Mouse (Mus musculus) CH12.LX (cell line): ENCODE measurements at regions not wholly inside any gene's neighbourhood (a gene's known extent, or its start where the extent isn't known, plus 50 kb on each side); places are given as distances from the start of the nearest gene placed in this dataset.
A peak's percentile ranks its signal among the peaks of the same experiment; 100 is the strongest.

Experiments used
- DNase-seq: peaks from one replicate; pipeline ENCODE4 v3.0.0-alpha.2; 2013; ENCODE audit errors: extremely low read depth
- H3K27ac ChIP-seq: 2 replicates; pipeline ENCODE4 v1.5.1; 2012; ENCODE audit warnings: low read depth, mild to moderate bottlenecking, control low read depth, moderate library complexity; ENCODE audit not compliant: insufficient read depth
- H3K27me3 ChIP-seq: replicated peaks from 2 replicates; pipeline ENCODE3; 2012; ENCODE audit warnings: inconsistent platforms
- H3K36me3 ChIP-seq, 2 experiments: replicated peaks in 1 of 2; 2 replicates each; pipeline versions ENCODE3 to v1.6.1; 2012; ENCODE audit warnings: inconsistent platforms in 1 of 2, low read length in 1 of 2, mild to moderate bottlenecking in 1 of 2, mixed read lengths in 1 of 2, moderate library complexity in 1 of 2; ENCODE audit not compliant: control insufficient read depth in 1 of 2, insufficient read depth in 1 of 2
- H3K4me1 ChIP-seq, 2 experiments: 2 replicates each; pipeline ENCODE4 v1.6.1; 2012; ENCODE audit warnings: inconsistent platforms in 1 of 2, moderate library complexity in 1 of 2; ENCODE audit not compliant: insufficient read depth in 2 of 2, control insufficient read depth in 1 of 2
- H3K4me2 ChIP-seq: 2 replicates; pipeline ENCODE4 v1.6.1; 2012; ENCODE audit warnings: low read depth, mild to moderate bottlenecking, control low read depth; ENCODE audit not compliant: poor library complexity, insufficient read depth, severe bottlenecking
- H3K4me3 ChIP-seq, 3 experiments: fragments of 150-350 bp in 1 of 3; sonication (generic) in 1 of 3; replicated peaks in 1 of 3; 2 replicates each; pipeline versions ENCODE3 to v1.5.1; 2011 to 2012; ENCODE audit warnings: low read depth in 2 of 3, low read length in 2 of 3, mild to moderate bottlenecking in 2 of 3, moderate library complexity in 2 of 3, control low read depth in 1 of 3, improper control_type of control experiment in 1 of 3, inconsistent platforms in 1 of 3, mixed read lengths in 1 of 3; ENCODE audit not compliant: poor library complexity in 1 of 3
- H3K79me2 ChIP-seq: replicated peaks from 2 replicates; pipeline ENCODE4 v1.6.1; 2012; ENCODE audit warnings: mild to moderate bottlenecking, moderate library complexity; ENCODE audit not compliant: control insufficient read depth, poor library complexity, insufficient read depth, severe bottlenecking; ENCODE audit errors: extremely low read depth
- H3K9ac ChIP-seq: 2 replicates; pipeline ENCODE4 v1.6.1; 2012; ENCODE audit warnings: low read depth, mild to moderate bottlenecking, control low read depth, moderate library complexity; ENCODE audit not compliant: insufficient read depth
- H3K9me3 ChIP-seq: replicated peaks from 2 replicates; pipeline ENCODE3; 2012; ENCODE audit warnings: low read length, inconsistent platforms, mixed read lengths
- BHLHE40 ChIP-seq: IDR thresholded peaks from 2 replicates; pipeline ENCODE4 v1.6.1; 2011; ENCODE audit warnings: mild to moderate bottlenecking, low read depth, low read length, improper control_type of control experiment
- CHD1 ChIP-seq: IDR thresholded peaks from 2 replicates; pipeline ENCODE4 v1.6.1; 2012; ENCODE audit warnings: low read depth, low read length, improper control_type of control experiment, inconsistent platforms
- CTCF ChIP-seq, 2 experiments: IDR thresholded peaks in 1 of 2; conservative IDR thresholded peaks in 1 of 2; 2 replicates each; pipeline ENCODE4 v1.5.1; 2011 to 2012; ENCODE audit warnings: low read depth in 2 of 2, low read length in 2 of 2, improper control_type of control experiment in 1 of 2, inconsistent platforms in 1 of 2, mild to moderate bottlenecking in 1 of 2, moderate library complexity in 1 of 2
- E2F4 ChIP-seq: IDR thresholded peaks from 2 replicates; pipeline ENCODE4 v1.6.1; 2011; ENCODE audit warnings: low read depth, low read length, improper control_type of control experiment; ENCODE audit not compliant: insufficient replicate concordance
- EP300 ChIP-seq: IDR thresholded peaks from 2 replicates; pipeline ENCODE4 v1.6.1; 2011; ENCODE audit warnings: low read length, improper control_type of control experiment
- ETS1 ChIP-seq: conservative IDR thresholded peaks from 2 replicates; pipeline ENCODE4 v1.6.1; 2012; ENCODE audit warnings: low read depth, mild to moderate bottlenecking, inconsistent platforms, low read length, improper control_type of control experiment, moderate library complexity
- HCFC1 ChIP-seq: IDR thresholded peaks from 2 replicates; pipeline ENCODE4 v1.6.1; 2012; ENCODE audit warnings: low read depth, mild to moderate bottlenecking, inconsistent platforms, low read length, improper control_type of control experiment
- IRF4 ChIP-seq: IDR thresholded peaks from 2 replicates; pipeline ENCODE4 v1.6.1; 2014; ENCODE audit warnings: low read depth, mild to moderate bottlenecking, inconsistent platforms, low read length, improper control_type of control experiment
- JUN ChIP-seq: IDR thresholded peaks from 2 replicates; pipeline ENCODE4 v1.6.1; 2011; ENCODE audit warnings: low read depth, mild to moderate bottlenecking, low read length, improper control_type of control experiment, moderate library complexity; ENCODE audit not compliant: insufficient read depth
- KAT2A ChIP-seq: IDR thresholded peaks from 2 replicates; pipeline ENCODE4 v1.6.1; 2012; ENCODE audit warnings: low read length, improper control_type of control experiment, inconsistent platforms; ENCODE audit not compliant: insufficient replicate concordance
- MAFK ChIP-seq: IDR thresholded peaks from 2 replicates; pipeline ENCODE4 v1.6.1; 2011; ENCODE audit warnings: low read length, improper control_type of control experiment; ENCODE audit not compliant: insufficient replicate concordance
- MAX ChIP-seq: IDR thresholded peaks from 2 replicates; pipeline ENCODE4 v1.6.1; 2011; ENCODE audit warnings: low read length, improper control_type of control experiment
- MAZ ChIP-seq: IDR thresholded peaks from 2 replicates; pipeline ENCODE4 v1.6.1; 2012; ENCODE audit warnings: low read depth, mild to moderate bottlenecking, inconsistent platforms, low read length, improper control_type of control experiment, moderate library complexity
- MXI1 ChIP-seq: IDR thresholded peaks from 2 replicates; pipeline ENCODE4 v1.6.1; 2011; ENCODE audit warnings: mild to moderate bottlenecking, low read depth, low read length, improper control_type of control experiment
- MYC ChIP-seq: IDR thresholded peaks from 2 replicates; pipeline ENCODE4 v1.6.1; 2011; ENCODE audit warnings: low read depth, mild to moderate bottlenecking, improper control_type of control experiment, low read length
- NELFE ChIP-seq: IDR thresholded peaks from 2 replicates; pipeline ENCODE4 v1.6.1; 2011; ENCODE audit warnings: low read depth, low read length, improper control_type of control experiment
- PAX5 ChIP-seq: IDR thresholded peaks from 2 replicates; pipeline ENCODE4 v1.6.1; 2012; ENCODE audit warnings: low read length, inconsistent platforms, mixed read lengths
- POLR2A ChIP-seq: IDR thresholded peaks from 2 replicates; pipeline ENCODE4 v1.6.1; 2011; ENCODE audit warnings: low read depth, mild to moderate bottlenecking, improper control_type of control experiment, low read length
- POLR2AphosphoS2 ChIP-seq: IDR thresholded peaks from 2 replicates; pipeline ENCODE4 v1.6.1; 2011; ENCODE audit warnings: low read depth, low read length, improper control_type of control experiment
- RAD21 ChIP-seq: IDR thresholded peaks from 2 replicates; pipeline ENCODE4 v1.6.1; 2011; ENCODE audit warnings: low read depth, mild to moderate bottlenecking, low read length, improper control_type of control experiment, moderate library complexity
- SIN3A ChIP-seq: IDR thresholded peaks from 2 replicates; pipeline ENCODE4 v1.6.1; 2012; ENCODE audit warnings: low read length, improper control_type of control experiment, inconsistent platforms
- SMC3 ChIP-seq: IDR thresholded peaks from 2 replicates; pipeline ENCODE4 v1.6.1; 2011; ENCODE audit warnings: low read depth, low read length, improper control_type of control experiment
- TBP ChIP-seq: conservative IDR thresholded peaks from 2 replicates; pipeline ENCODE4 v1.6.1; 2011; ENCODE audit warnings: low read depth, low read length, improper control_type of control experiment
- TCF12 ChIP-seq: IDR thresholded peaks from 2 replicates; pipeline ENCODE4 v1.6.1; 2014; ENCODE audit warnings: low read depth, mild to moderate bottlenecking, inconsistent platforms, low read length, improper control_type of control experiment
- USF2 ChIP-seq: conservative IDR thresholded peaks from 2 replicates; pipeline ENCODE4 v1.6.1; 2011; ENCODE audit warnings: low read depth, low read length, improper control_type of control experiment
- ZC3H11A ChIP-seq: IDR thresholded peaks from 2 replicates; pipeline ENCODE4 v1.6.1; 2012; ENCODE audit warnings: low read depth, mild to moderate bottlenecking, inconsistent platforms, low read length, improper control_type of control experiment
- ZNF384 ChIP-seq: IDR thresholded peaks from 2 replicates; pipeline ENCODE4 v1.6.1; 2012; ENCODE audit warnings: low read depth, low read length, improper control_type of control experiment, inconsistent platforms
- dilution Hi-C: fragments of 300-500 bp; cut with MboI; formaldehyde crosslinking; loops from 2 replicates; pipeline ENCODE4 v1.14.3; 2020; ENCODE audit warnings: low sequenced_read_pairs; ENCODE audit not compliant: extremely low pct_unique_long_range_greater_than_20kb, extremely low pct_ligation_motif_present
- in situ Hi-C: fragments of 300-500 bp; cut with MboI; formaldehyde crosslinking; loops from 3 replicates; pipeline ENCODE4 v1.14.3; 2019; ENCODE audit warnings: low sequenced_read_pairs, low pct_ligation_motif_present, low pct_unique_long_range_greater_than_20kb, mixed read lengths

DNA sequence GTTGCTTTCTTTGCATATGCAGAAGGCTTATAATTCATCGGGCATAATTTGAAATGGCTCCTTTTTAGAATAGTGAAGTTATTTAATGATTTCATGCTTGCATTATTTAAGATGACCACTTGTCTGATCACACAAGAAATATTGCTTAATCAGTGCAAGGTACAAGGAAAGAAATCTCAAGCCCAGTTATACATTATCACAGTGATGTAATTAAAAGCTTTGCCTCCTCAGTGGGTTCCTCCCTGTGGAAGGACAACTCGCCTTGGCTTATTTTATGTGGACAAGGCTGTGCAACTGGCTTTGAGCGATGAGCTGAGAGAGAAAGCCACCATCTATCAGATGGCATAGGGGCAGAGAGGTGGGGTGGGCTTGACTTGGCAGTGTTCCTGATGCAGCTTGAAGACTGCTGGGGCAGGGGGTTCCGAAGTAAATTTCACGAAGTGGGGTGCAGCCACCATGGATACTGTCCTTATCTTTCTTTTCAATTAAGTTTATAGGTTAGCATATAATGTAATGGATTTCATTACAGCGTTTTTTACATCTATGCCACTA is 74.6 kb downstream of the Btg1 start:
- DNase-seq: no peak
- no peak overlapping the region for H3K27ac ChIP-seq

DNA sequence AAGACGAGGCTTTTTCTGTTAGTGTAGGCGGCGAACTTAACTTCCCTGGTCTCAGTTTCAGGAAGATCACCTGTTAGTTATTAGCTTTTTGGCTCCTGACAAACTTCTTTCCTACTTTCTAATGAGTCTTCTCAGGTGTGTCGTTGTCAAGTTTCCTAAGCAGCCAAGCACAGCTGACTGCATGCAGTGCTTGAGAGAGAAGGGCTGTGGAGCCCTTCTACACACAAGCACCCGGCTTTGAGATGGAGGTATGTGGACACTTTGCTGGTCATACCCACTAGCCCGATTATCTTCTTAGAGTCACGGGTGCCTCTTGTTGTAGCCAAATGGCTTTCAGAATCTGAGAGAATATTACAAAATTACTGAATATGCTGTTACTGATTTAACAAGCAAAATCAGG is 76.0 kb downstream of the Btg1 start:
- Histone ChIP-seq H3K4me2 (no peak overlapping the region), H3K9me3 (no peaks in the 10 kb centered on the region), H3K4me1 (peaks cover 2 to 25% of the 10 kb centered on the region in 2 experiments; a peak in 3 of 4 replicates), H3K36me3 (no peaks in the 10 kb centered on the region), H3K27me3 (no peaks in the 10 kb centered on the region), H3K9ac (no peak overlapping the region), H3K27ac (no peak overlapping the region), H3K79me2 (no peaks in the 10 kb centered on the region), H3K4me3 (no peak overlapping the region)
- no peak for DNase-seq
- in situ Hi-C loops (no loop called here), dilution Hi-C loops (no loop called here)
- TF ChIP-seq IRF4 (no peak), BHLHE40 (no peak), TBP (no peak), POLR2AphosphoS2 (no peak), MAFK (no peak), JUN (no peak), RAD21 (no peak), PAX5 (no peak), HCFC1 (no peak), SIN3A (no peak), EP300 (no peak), KAT2A (no peak), ETS1 (no peak), MYC (no peak), MXI1 (no peak), SMC3 (no peak)

More for the DNA sequence above, 74.6 kb downstream of the Btg1 start:
- Histone ChIP-seq H3K4me2 (0 out of 2 replicates have a peak overlapping the region, but pooled peaks have one; percentile 14), H3K4me3 (no peak overlapping the region), H3K4me1 (peaks cover 2 to 22% of the 10 kb centered on the region in 2 experiments; a peak in 3 of 4 replicates), H3K9ac (0 out of 2 replicates have a peak overlapping the region, but pooled peaks have one; percentile 6), H3K79me2 (no peaks in the 10 kb centered on the region), H3K27me3 (no peaks in the 10 kb centered on the region), H3K9me3 (no peaks in the 10 kb centered on the region), H3K36me3 (no peaks in the 10 kb centered on the region)
- in situ Hi-C loops (no loop called here), dilution Hi-C loops (no loop called here)
- TF ChIP-seq CHD1 (no peak), MAFK (no peak), PAX5 (no peak), JUN (no peak), ZC3H11A (no peak), EP300 (no peak), MAZ (no peak), NELFE (no peak), ETS1 (no peak), SMC3 (no peak), MAX (no peak), RAD21 (no peak), CTCF (conservative IDR thresholded peaks at IDR 0.05 in 1 of 2, IDR thresholded peaks at IDR 0.05 in 1 of 2; ENCODE audit: low read depth in 2 of 2, low read length in 2 of 2) (no peak), ZNF384 (no peak), TCF12 (no peak), E2F4 (no peak), SIN3A (no peak), IRF4 (no peak), POLR2A (no peak), USF2 (no peak)
